9 mouse cellular contexts compared by ENCODE assay signal in the genomic region with DNA sequence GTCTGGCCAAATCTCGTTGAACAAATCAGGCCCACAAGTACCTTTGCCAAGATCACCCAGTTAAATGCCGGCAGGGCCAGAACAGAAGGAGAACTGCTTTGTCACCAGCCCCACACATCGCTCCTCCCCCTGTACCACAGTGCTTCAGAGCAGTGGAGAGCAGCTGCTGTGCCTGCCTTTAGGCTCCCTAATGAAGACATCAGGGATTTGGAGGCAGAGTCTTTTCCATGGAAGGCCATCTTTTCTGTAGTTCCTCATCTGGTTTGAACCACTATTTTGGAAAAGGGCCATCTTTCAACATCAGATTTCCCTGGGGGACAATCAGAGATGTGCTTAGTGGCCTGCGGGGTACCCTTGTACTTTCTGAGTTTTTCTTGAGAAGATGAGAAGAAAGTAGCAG. TPM values are rescaled to one million over a fixed set of nuclear protein-coding genes. Genes with fewer than 3 reads are reported as not detected.
DNase-seq lines count a peak whose midpoint lies in the region; ATAC-seq and TF ChIP-seq lines count a peak whose summit lies in the region.
"Had no signal": no experiment of that assay in that cellular context is flagged by ENCODE, and none has a peak within 500 bp of the region (broad histone marks: within the 10 kb centered on the region; RNA-seq: fewer than 3 reads in every experiment).

No protein-coding gene starts in this region.

- H3K36me3 ChIP-seq in limb, embryonic 14.5 days (ENCODE audit: control insufficient read depth, insufficient read depth, low read length): no peaks in the 10 kb centered on the region
- H3K36me3 ChIP-seq in limb, embryonic 10.5 days: no peaks in the 10 kb centered on the region
- H3K36me3 ChIP-seq in forebrain, embryonic 16.5 days (ENCODE audit: control insufficient read depth, insufficient read depth): no peaks in the 10 kb centered on the region
- H3K36me3 ChIP-seq in midbrain, embryonic 12.5 days: no peaks in the 10 kb centered on the region
- H3K36me3 ChIP-seq in liver, embryonic 11.5 days (ENCODE audit: control insufficient read depth, insufficient read depth, low read length): no peaks in the 10 kb centered on the region
- H3K36me3 ChIP-seq: liver, embryonic 15.5 days had no signal

- 45% methylated on average over 4 of the region's 4 CpGs for WGBS in limb, embryonic 14.5 days
- 61% methylated on average over 4 of the region's 4 CpGs for WGBS in limb, embryonic 10.5 days
- WGBS in forebrain, embryonic 16.5 days: 41% methylated on average over 4 of the region's 4 CpGs
- 49% methylated on average over 4 of the region's 4 CpGs for WGBS in midbrain, embryonic 12.5 days
- WGBS in liver, embryonic 11.5 days: 65% methylated on average over 4 of the region's 4 CpGs

- TF ChIP-seq POLR2A in limb, embryonic 14.5 days (IDR thresholded peaks at IDR 0.05; ENCODE audit: borderline replicate concordance, extremely low read depth, insufficient read depth, insufficient read length): no peak

- no peak overlapping the region for H3K9ac ChIP-seq in limb, embryonic 14.5 days (ENCODE audit: low read depth, low read length, severe bottlenecking)
- no peak overlapping the region for H3K9ac ChIP-seq in forebrain, embryonic 16.5 days (replicated peaks; ENCODE audit: low read depth, low read length)
- H3K9ac ChIP-seq in midbrain, embryonic 12.5 days (replicated peaks): no peak overlapping the region
- no peak overlapping the region for H3K9ac ChIP-seq in liver, embryonic 11.5 days (ENCODE audit: low read depth, low read length)
- H3K9ac ChIP-seq: liver, embryonic 15.5 days had no signal

- 0 out of 2 replicates have a peak, but pooled peaks have one; percentile 53 for ATAC-seq in limb, embryonic 14.5 days (ENCODE audit: low FRiP score, low read depth)
- ATAC-seq in forebrain, embryonic 16.5 days: peak; percentile 84
- peak; percentile 86 for ATAC-seq in midbrain, embryonic 12.5 days (ENCODE audit: low FRiP score, low read depth)
- ATAC-seq in liver, embryonic 11.5 days (replicated peaks; ENCODE audit: low FRiP score): no peak
- ATAC-seq in inflammation-experienced regulatory T-cells, adult 6 months: no peak

- no peaks in the 10 kb centered on the region for H3K9me3 ChIP-seq in limb, embryonic 14.5 days (ENCODE audit: control insufficient read depth, low read length)
- H3K9me3 ChIP-seq in limb, embryonic 10.5 days (replicated peaks): no peaks in the 10 kb centered on the region
- no peaks in the 10 kb centered on the region for H3K9me3 ChIP-seq in forebrain, embryonic 16.5 days (ENCODE audit: control insufficient read depth, low read length)
- no peaks in the 10 kb centered on the region for H3K9me3 ChIP-seq in midbrain, embryonic 12.5 days
- no peaks in the 10 kb centered on the region for H3K9me3 ChIP-seq in liver, embryonic 11.5 days (ENCODE audit: control insufficient read depth, low read length)
- H3K9me3 ChIP-seq: liver, embryonic 15.5 days had no signal

- H3K27me3 ChIP-seq in limb, embryonic 14.5 days (ENCODE audit: control insufficient read depth, insufficient read depth, low read length): no peaks in the 10 kb centered on the region
- no peaks in the 10 kb centered on the region for H3K27me3 ChIP-seq in limb, embryonic 10.5 days (ENCODE audit: low read depth, poor library complexity, severe bottlenecking)
- no peaks in the 10 kb centered on the region for H3K27me3 ChIP-seq in forebrain, embryonic 16.5 days (replicated peaks; ENCODE audit: control insufficient read depth, insufficient read depth, low read length)
- H3K27me3 ChIP-seq in midbrain, embryonic 12.5 days: no peaks in the 10 kb centered on the region
- H3K27me3 ChIP-seq in liver, embryonic 11.5 days (replicated peaks; ENCODE audit: control insufficient read depth, insufficient read depth, low read length): no peaks in the 10 kb centered on the region
- H3K27me3 ChIP-seq: liver, embryonic 15.5 days had no signal

- H3K4me2 ChIP-seq in limb, embryonic 14.5 days (replicated peaks; ENCODE audit: low read depth, low read length, severe bottlenecking): no peak overlapping the region
- H3K4me2 ChIP-seq in forebrain, embryonic 16.5 days (ENCODE audit: low read length): no peak overlapping the region
- no peak overlapping the region for H3K4me2 ChIP-seq in midbrain, embryonic 12.5 days (replicated peaks)
- H3K4me2 ChIP-seq in liver, embryonic 11.5 days: no peak overlapping the region
- H3K4me2 ChIP-seq: liver, embryonic 15.5 days had no signal

- H3K27ac ChIP-seq in limb, embryonic 14.5 days (replicated peaks; ENCODE audit: low read depth, low read length): no peak overlapping the region
- H3K27ac ChIP-seq in limb, embryonic 10.5 days: no peak overlapping the region
- no peak overlapping the region for H3K27ac ChIP-seq in forebrain, embryonic 16.5 days (ENCODE audit: low read length)
- H3K27ac ChIP-seq in layer of hippocampus, adult 2 months: peak overlapping the region; percentile 78
- peak overlapping the region; percentile 66 for H3K27ac ChIP-seq in midbrain, embryonic 12.5 days (replicated peaks)
- H3K27ac ChIP-seq in liver, embryonic 11.5 days (ENCODE audit: low read depth, low read length): no peak overlapping the region
- H3K27ac ChIP-seq: liver, embryonic 15.5 days had no signal

- TF ChIP-seq CTCF in layer of hippocampus, adult 2 months (conservative IDR thresholded peaks at IDR 0.05): no peak

- no peak overlapping the region for H3K4me3 ChIP-seq in limb, embryonic 14.5 days (replicated peaks; ENCODE audit: low read length)
- no peak overlapping the region for H3K4me3 ChIP-seq in limb, embryonic 10.5 days
- no peak overlapping the region for H3K4me3 ChIP-seq in forebrain, embryonic 16.5 days (replicated peaks; ENCODE audit: low read length)
- no peak overlapping the region; the same call in 1 of the 2 replicates for H3K4me3 ChIP-seq in layer of hippocampus, adult 2 months
- H3K4me3 ChIP-seq in midbrain, embryonic 12.5 days: no peak overlapping the region
- no peak overlapping the region for H3K4me3 ChIP-seq in liver, embryonic 11.5 days (ENCODE audit: low read depth, low read length)
- H3K4me3 ChIP-seq: liver, embryonic 15.5 days had no signal

- DNase-seq in limb, embryonic 14.5 days (ENCODE audit: low spot score): peak; percentile 19
- no peak for DNase-seq in limb, embryonic 10.5 days (ENCODE audit: low spot score)
- DNase-seq in layer of hippocampus, adult 2 months (ENCODE audit: low spot score in 2 of 2): peak; percentile 49 to 70
- no peak for DNase-seq in ovary, postnatal 10 days (ENCODE audit: low spot score)
- no peak for DNase-seq in liver, embryonic 11.5 days (ENCODE audit: low spot score)

- H3K4me1 ChIP-seq in limb, embryonic 14.5 days (ENCODE audit: control insufficient read depth, insufficient read depth, low read length): no peaks in the 10 kb centered on the region
- H3K4me1 ChIP-seq in limb, embryonic 10.5 days: no peaks in the 10 kb centered on the region
- peaks cover 7% of the 10 kb centered on the region for H3K4me1 ChIP-seq in forebrain, embryonic 16.5 days (replicated peaks; ENCODE audit: control insufficient read depth, insufficient read depth, low read length)
- 0 out of 2 replicates have a peak, but pooled peaks cover 5% of the 10 kb centered on the region for H3K4me1 ChIP-seq in midbrain, embryonic 12.5 days
- H3K4me1 ChIP-seq in liver, embryonic 11.5 days (replicated peaks; ENCODE audit: control insufficient read depth, insufficient read depth, low read length): no peaks in the 10 kb centered on the region
- H3K4me1 ChIP-seq: liver, embryonic 15.5 days had no signal

RNA-seq across cellular contexts. Expression of a gene that starts 41.2 kb away (rescaled TPM):
- 49.3 and 63.2 TPM in 2 replicates for polyA plus RNA-seq in limb, embryonic 14.5 days (2012; rRNA removed)
- polyA plus RNA-seq in limb, embryonic 14.5 days (2014; fragmentation: Nextera tagmentation; extraction: Ambion mirVana): 155 and 165 TPM in 2 replicates
- polyA plus RNA-seq in limb, embryonic 10.5 days (2016; fragmentation: Nextera tagmentation; extraction: Ambion mirVana): 196 and 210 TPM in 2 replicates
- 159 and 177 TPM in 2 replicates for polyA plus RNA-seq in forebrain, embryonic 16.5 days (2015; fragmentation: Nextera tagmentation; extraction: Ambion mirVana)
- 100 to 1,000 TPM; 159 to 164 TPM for total RNA-seq in layer of hippocampus, adult 2 months (2021)
- polyA plus RNA-seq in midbrain, embryonic 12.5 days (2016; fragmentation: Nextera tagmentation; extraction: Ambion mirVana): 189 and 208 TPM in 2 replicates
- polyA plus RNA-seq in liver, embryonic 11.5 days (2014; fragmentation: Nextera tagmentation; extraction: Ambion mirVana): 196 and 222 TPM in 2 replicates
- polyA plus RNA-seq in inflammation-experienced regulatory T-cells, adult 6 months (2017; shearing (Covaris generic)): 100 to 1,000 TPM; 299 to 352 (median 344) TPM

Comparison
In these comparisons a context has a peak if more than half of its experiments do, and no peak if none do; other contexts are left out.
1. DNase-seq: peak in limb, embryonic 14.5 days (single experiment) and layer of hippocampus, adult 2 months (2 of 2); none in limb, embryonic 10.5 days (single experiment), ovary, postnatal 10 days (single experiment) and liver, embryonic 11.5 days (single experiment).
2. ATAC-seq: peak in limb, embryonic 14.5 days (single experiment), forebrain, embryonic 16.5 days (single experiment) and midbrain, embryonic 12.5 days (single experiment); none in liver, embryonic 11.5 days (single experiment) and inflammation-experienced regulatory T-cells, adult 6 months (single experiment).
3. H3K27ac ChIP-seq: peak in layer of hippocampus, adult 2 months (single experiment) and midbrain, embryonic 12.5 days (single experiment); none in limb, embryonic 14.5 days (single experiment), limb, embryonic 10.5 days (single experiment), forebrain, embryonic 16.5 days (single experiment) and liver, embryonic 11.5 days (single experiment).